ENCODE assay signal across 12 mouse cellular contexts in the genomic region with DNA sequence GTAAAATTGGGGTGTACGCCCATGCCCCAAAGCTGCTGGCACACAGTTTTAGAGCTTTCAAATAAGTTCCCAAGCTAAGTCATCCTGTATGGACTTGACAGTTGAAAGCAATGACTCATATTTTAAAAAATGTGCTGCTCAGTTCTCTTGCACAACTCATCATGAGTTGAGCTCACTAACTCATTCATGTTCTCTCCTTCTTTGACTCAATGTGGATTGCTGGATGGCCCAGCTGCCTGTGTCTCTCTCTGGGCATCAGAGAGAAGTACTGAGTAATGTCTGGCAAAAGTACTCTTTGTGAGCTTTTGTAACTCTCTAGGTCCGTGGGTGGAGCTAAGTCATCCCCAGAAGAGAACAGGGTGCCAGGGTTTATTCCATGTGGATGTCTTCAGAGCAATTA.
DNase-seq lines count a peak whose midpoint lies in the region; TF ChIP-seq lines count a peak whose summit lies in the region.
"Had no signal": no experiment of that assay in that cellular context is flagged by ENCODE, and none has a peak within 500 bp of the region (broad histone marks: within the 10 kb centered on the region; RNA-seq: fewer than 3 reads in every experiment).

No protein-coding gene starts in this region.

- H3K4me3 ChIP-seq in gastrocnemius, adult 2 months: no peak overlapping the region
- no peak overlapping the region for H3K4me3 ChIP-seq in C2C12 (ENCODE audit: insufficient read depth, poor library complexity, severe bottlenecking)
- no peak overlapping the region for H3K4me3 ChIP-seq in embryonic fibroblast, embryonic 13.5 days (ENCODE audit: insufficient read depth, low read length)
- H3K4me3 ChIP-seq in forebrain, embryonic 10.5 days: no peak overlapping the region
- H3K4me3 ChIP-seq: forebrain, embryonic 15.5 days; neural tube, embryonic 13.5 days; stomach, embryonic 15.5 days had no signal

- no peaks in the 10 kb centered on the region for H3K36me3 ChIP-seq in C2C12 (ENCODE audit: control insufficient read depth, insufficient read depth)
- no peaks in the 10 kb centered on the region for H3K36me3 ChIP-seq in forebrain, embryonic 10.5 days (replicated peaks)
- H3K36me3 ChIP-seq: forebrain, embryonic 15.5 days; neural tube, embryonic 13.5 days; stomach, embryonic 15.5 days had no signal

- peaks cover 11% of the 10 kb centered on the region; the same call in 1 of the 2 replicates for H3K9me3 ChIP-seq in forebrain, embryonic 10.5 days
- H3K9me3 ChIP-seq: forebrain, embryonic 15.5 days; stomach, embryonic 15.5 days had no signal

- H3K4me1 ChIP-seq in embryonic fibroblast, embryonic 13.5 days (ENCODE audit: control insufficient read depth, insufficient read depth, low read length): peaks cover 8% of the 10 kb centered on the region; the same call in 1 of the 2 replicates
- no peaks in the 10 kb centered on the region for H3K4me1 ChIP-seq in forebrain, embryonic 10.5 days
- H3K4me1 ChIP-seq: forebrain, embryonic 15.5 days; stomach, embryonic 15.5 days had no signal

- peak overlapping the region; percentile 70 for H3K27ac ChIP-seq in gastrocnemius, adult 2 months
- peak overlapping the region; percentile 60; the same call in 1 of the 2 replicates for H3K27ac ChIP-seq in embryonic fibroblast, embryonic 13.5 days (ENCODE audit: insufficient read depth, low read length)
- no peak overlapping the region for H3K27ac ChIP-seq in forebrain, embryonic 10.5 days
- H3K27ac ChIP-seq: forebrain, embryonic 15.5 days; neural tube, embryonic 13.5 days; stomach, embryonic 15.5 days had no signal

- H3K79me2 ChIP-seq in C2C12 (ENCODE audit: control insufficient read depth, insufficient read depth): no peaks in the 10 kb centered on the region

- H3ac ChIP-seq in C2C12 (ENCODE audit: control insufficient read depth, insufficient read length, low read depth): no peak overlapping the region

- WGBS in forebrain, embryonic 10.5 days: 95% methylated on average over 2 of the region's 2 CpGs

- intact Hi-C loops in gastrocnemius, adult 2 months (cut with DNase I): no loop called here

- TF ChIP-seq CTCF in gastrocnemius, adult 2 months (IDR thresholded peaks at IDR 0.05): no peak
- no peak for TF ChIP-seq CTCF in C2C12 (IDR thresholded peaks at IDR 0.05; ENCODE audit: control insufficient read depth, insufficient read depth, insufficient read length)
- TF ChIP-seq CTCF in embryonic fibroblast, embryonic 13.5 days (IDR thresholded peaks at IDR 0.05; ENCODE audit: borderline replicate concordance, insufficient read depth, low read length): no peak

- DNase-seq in gastrocnemius, adult 2 months: peak; percentile 36
- no peak for DNase-seq in gastrocnemius, postnatal 10 days
- DNase-seq in lung, postnatal 10 days: peak; percentile 21
- DNase-seq in right cerebral cortex, postnatal 4 days: no peak
- no peak for DNase-seq in cerebellum, postnatal 36 days
- no peak for DNase-seq in forebrain, embryonic 10.5 days (ENCODE audit: extremely low spot score, low spot score)
- DNase-seq: kidney, postnatal 25 days had no signal

- H3K27me3 ChIP-seq in C2C12 (ENCODE audit: control insufficient read depth, insufficient read depth, insufficient read length): no peaks in the 10 kb centered on the region
- no peaks in the 10 kb centered on the region for H3K27me3 ChIP-seq in forebrain, embryonic 10.5 days (ENCODE audit: poor library complexity, severe bottlenecking)
- H3K27me3 ChIP-seq: forebrain, embryonic 15.5 days; neural tube, embryonic 13.5 days; stomach, embryonic 15.5 days had no signal

- no peaks in the 10 kb centered on the region for H3K79me3 ChIP-seq in C2C12 (ENCODE audit: low read depth)

- no peak for TF ChIP-seq POLR2A in embryonic fibroblast, embryonic 13.5 days (IDR thresholded peaks at IDR 0.05; ENCODE audit: low read depth, low read length)

TF ChIP-seq in C2C12, 6 proteins besides CTCF, POLR2A, EP300 and RAD21:
- TF ChIP-seq FOSL1 (IDR thresholded peaks at IDR 0.05; ENCODE audit: insufficient read depth, low read length, poor library complexity, severe bottlenecking): peak; percentile 49
- TF ChIP-seq USF1 (IDR thresholded peaks at IDR 0.05; ENCODE audit: low read depth): no peak
- peak; percentile 51 for TF ChIP-seq MYOD1 (IDR thresholded peaks at IDR 0.05; ENCODE audit: control insufficient read depth, insufficient read length, low read depth)
- peak; percentile 98 for TF ChIP-seq CEBPB (IDR thresholded peaks at IDR 0.05; ENCODE audit: low read depth)
- no peak for TF ChIP-seq MYOG (IDR thresholded peaks at IDR 0.05; ENCODE audit: control insufficient read depth, extremely low read depth, insufficient read length)
TF ChIP-seq in C2C12: peak in this region for 3.

Comparison
In these comparisons a context has a peak if more than half of its experiments do, and no peak if none do; other contexts are left out.
1. DNase-seq: peak in gastrocnemius, adult 2 months (single experiment) and lung, postnatal 10 days (single experiment); none in gastrocnemius, postnatal 10 days (single experiment), right cerebral cortex, postnatal 4 days (single experiment), cerebellum, postnatal 36 days (0 of 2) and forebrain, embryonic 10.5 days (single experiment).